Mouse (Mus musculus): ENCODE results near the gene Mtor.

- no peak for TF ChIP-seq POLR2A (IDR thresholded peaks at IDR 0.05; ENCODE audit: low read depth, low read length)
- TF ChIP-seq CTCF (conservative IDR thresholded peaks at IDR 0.05; ENCODE audit: insufficient read depth, insufficient read length, low read depth, low read length) = no peak
Measured at GRCm38 (mm10) chr4:148591637-148592380, 143.4 kb downstream of the Mtor start.

Data from kidney, adult 2 months (tissue).